Mouse (Mus musculus): ENCODE data around the gene Casp9.

- TF ChIP-seq CTCF (IDR thresholded peaks at IDR 0.05; ENCODE audit: low read depth, low read length) (no peak), GATA1 (IDR thresholded peaks at IDR 0.05; ENCODE audit: borderline replicate concordance, low read length) (no peak)
Measured at GRCm38 (mm10) chr4:141766316-141766667, 27.1 kb upstream of the Casp9 start.
